Mouse (Mus musculus): ENCODE measurements around the gene 2610028H24Rik.

DNA sequence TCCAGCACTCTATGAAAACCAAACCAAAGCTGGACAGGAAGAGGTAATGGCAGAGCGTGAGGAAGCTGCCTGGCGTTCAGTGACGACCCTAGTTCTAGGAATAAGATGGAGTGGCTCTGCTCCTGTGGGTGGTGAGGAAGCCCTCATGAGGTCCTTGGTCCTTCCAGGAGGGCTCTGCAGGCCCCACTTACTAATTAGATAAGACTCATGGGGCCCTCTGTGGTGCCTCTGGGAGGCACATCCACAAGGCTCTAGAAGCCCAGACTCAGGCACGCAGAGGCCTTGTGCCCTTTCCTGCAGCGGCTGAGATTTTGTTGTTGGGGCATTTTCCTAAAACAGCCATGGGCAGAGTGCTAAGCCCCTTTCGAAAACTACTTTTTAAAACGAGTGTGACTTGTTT is 57.0 kb downstream of the 2610028H24Rik start:
- TF ChIP-seq CTCF (IDR thresholded peaks at IDR 0.05; ENCODE audit: low read depth) (no peak), EP300 (optimal IDR thresholded peaks at IDR 0.05) (no peak)

All from stomach, postnatal 0 days (tissue).